Mouse (Mus musculus) megakaryocyte progenitor cell, adult 5-6 weeks (primary cell): ENCODE data around the gene Bend4. TPM values are rescaled to one million over a fixed set of nuclear protein-coding genes. Genes with fewer than 3 reads are reported as not detected.

ENCODE experiments used
- ATAC-seq: replicated peaks from 2 replicates; pipeline ENCODE4 v1.8.0; 2016; ENCODE audit warnings: mild to moderate bottlenecking, moderate TSS enrichment, inconsistent platforms; ENCODE audit not compliant: poor library complexity
- total RNA-seq, 2 experiments: library from RNA; stranded (forward) in 1 of 2; stranded (reverse) in 1 of 2; fragments of 157-497, 149-512 nt in 1 of 2; fragments of 200-1000 nt in 1 of 2; gene quantifications; 2 replicates each; pipeline versions ENCODE4 v1.2.3 to v1.2.4; 2015 to 2017

The Bend4 gene
- total RNA-seq (2015) (1.1 and 1.5 TPM in 2 replicates), total RNA-seq (2017) (1.4 and 1.6 TPM in 2 replicates)

DNA sequence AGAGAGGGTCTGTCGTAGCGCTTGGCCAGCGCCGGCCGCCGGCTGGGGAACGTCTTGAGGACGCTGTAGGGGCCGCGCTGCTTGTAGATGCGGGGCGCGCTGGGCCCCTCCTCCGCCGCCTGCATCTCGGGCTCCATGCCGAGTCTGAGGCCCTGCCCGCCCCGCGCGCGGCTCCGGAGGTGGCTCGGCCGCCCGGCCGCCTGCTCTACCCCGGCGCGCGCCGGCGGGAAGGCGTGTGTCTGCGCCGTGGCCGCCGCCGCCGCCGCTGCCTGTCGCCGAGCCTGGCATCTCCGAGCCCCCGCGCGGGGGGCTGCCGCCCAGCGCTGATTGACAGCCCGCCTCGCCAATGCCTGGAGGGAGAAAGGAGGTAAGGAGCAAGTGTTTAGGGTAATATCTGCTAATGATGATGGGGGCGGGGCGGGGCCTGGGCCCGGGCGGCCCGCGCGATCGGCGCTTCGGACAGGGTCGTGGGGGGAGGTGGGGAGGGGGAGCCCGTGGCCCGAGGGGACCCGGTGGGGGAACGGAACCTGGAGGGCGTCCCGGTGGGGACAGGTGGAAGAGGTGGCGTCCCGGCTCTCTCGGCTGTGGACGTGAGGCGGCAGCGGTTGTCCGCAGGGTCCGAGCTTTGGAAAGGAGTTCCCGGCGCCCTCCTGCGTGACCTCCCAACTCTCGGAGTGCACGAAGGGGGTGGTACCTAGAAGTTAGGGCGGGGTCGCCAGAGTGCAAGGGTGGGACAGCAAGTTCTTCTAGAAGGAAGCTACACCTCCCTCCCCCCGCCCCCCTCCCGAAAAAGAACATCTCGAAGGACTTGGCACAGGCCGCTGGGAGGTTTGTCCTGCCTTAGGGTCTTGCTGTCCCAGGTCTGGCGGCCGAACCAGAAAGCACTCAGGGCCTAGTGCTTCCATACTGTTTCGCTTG, at the start of gene Bend4:
Bend4 (minus strand) TSS at position 868 of the 918 bp plus-strand sequence.
- ATAC-seq, result peak; percentile 72

DNA sequence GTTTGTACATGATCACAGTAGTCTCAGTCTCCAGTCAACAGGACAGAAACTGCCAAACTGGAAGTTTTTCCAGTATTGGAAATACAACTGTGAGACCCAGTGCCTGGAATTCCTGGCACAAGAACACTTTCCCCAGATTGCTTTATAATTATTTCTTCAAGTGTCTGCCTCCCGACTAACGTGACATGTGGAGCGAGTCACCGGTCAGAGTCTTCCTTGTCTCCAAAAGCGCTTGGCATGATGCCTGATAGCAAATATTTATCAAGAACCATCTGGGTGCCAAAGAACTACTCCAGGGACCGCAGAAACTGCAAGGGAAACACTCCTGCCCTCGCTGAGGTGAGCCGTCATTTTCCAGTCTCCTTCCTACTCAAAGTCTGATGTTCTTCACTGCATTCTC, 45.6 kb upstream of the Bend4 start:
- no peak for ATAC-seq

DNA sequence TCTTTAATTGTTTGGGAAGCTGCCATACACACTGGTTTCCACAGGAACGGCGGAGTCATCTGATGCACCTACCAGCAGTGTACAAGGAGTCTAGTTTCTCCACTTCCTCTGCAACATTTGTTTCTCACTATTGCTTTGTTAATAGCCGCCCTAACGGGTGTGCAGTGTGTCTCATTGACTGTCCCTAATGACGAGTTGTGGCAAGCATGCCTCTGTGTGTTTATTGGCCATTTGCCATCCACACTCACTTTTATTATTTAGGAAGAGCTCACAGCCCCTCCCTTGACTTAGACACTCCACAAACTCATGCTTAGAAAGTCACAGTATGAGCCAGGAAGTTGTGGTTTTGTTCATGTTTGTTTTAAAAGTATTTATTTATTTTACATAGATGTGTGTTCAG, 45.0 kb upstream of the Bend4 start:
- ATAC-seq, result no peak

DNA sequence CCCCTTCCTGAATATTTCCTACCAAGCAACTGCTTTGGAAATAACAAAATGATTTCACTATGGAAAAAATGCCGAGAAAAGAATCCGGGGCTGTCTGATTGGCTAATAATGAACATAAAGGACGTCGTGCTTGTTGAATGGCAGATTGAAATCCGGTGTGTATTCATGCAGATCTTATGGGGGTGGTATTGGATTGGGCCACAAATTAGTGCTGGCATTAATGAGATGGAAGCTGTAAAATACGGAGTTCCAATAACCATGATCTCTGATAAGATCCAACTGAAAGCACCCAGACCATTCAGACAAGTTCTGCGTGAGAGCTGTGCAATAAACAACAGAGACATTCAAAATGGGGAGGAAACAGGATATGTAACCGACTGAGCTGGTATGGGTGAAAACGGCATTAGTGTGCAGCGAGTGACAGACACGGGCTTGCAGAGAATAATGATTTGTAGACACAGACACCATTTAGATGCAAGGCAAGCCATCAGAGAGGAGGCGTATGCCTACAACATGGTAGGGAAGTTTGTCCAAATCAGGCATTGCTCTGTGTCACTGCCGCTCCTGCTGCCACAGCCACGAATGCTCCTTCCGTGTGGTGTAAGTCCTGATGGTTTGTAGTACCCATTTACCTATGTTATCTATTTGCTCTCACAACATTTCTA, 38.9 kb upstream of the Bend4 start:
- ATAC-seq, result no peak

DNA sequence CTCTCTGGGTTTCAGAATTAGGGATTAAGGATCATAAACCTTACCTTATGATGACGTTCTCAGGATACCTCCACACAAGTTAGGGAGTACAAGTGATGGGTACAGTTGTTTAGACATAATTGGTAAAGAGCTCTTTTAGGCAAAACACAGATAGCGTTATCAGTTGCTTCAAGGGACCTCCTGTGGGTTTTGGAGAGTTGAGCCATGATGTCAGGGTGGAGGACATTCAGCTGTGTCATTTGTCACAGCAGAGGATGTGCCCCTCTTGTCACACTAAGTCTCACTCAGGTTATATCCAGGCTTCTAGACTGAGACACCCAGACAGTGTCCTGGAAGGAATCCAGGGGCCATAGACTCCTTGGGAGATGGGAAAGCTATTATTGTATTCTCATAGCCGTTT, 36.8 kb upstream of the Bend4 start:
- ATAC-seq, result peak; percentile 55; the same call in 1 of the 2 replicates

DNA sequence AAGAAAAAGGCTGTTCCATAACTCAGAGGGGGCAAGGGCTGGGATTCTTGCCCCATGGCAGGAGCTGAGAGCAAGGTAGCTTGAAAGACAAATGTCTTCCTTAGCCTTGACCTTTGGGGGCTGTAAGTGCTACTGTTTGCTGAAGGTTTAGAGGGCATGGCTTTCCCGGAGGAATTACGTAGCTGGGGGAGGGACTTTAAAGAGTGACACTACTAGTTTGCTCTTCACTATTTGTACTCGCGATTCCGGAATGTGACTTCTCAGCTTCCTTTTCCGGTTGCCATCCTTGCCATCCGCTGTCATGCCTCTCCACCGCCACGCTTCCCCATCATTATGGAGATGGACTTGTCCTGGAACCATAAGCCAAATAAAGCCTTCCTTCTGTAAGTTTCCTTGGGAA, 35.5 kb upstream of the Bend4 start:
- no peak for ATAC-seq

DNA sequence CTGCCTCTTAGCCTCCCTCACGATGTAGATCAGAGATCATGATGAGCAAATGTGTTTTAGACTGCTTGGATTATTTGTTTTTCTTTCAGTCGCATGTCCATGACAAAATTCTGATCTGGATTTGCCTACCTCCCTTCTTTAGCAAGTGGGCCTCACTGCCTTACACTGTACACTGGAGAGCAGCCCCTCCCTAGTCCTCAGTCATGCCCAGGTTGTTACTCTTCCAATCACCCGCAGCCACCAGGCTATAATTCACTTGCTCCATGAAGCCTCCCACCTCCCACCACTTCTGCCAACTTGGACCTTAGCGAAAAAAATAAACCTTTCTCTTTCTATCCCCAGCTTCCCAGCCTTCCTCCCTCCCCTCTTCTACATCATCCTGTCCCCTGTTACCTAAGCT, 34.2 kb upstream of the Bend4 start:
- ATAC-seq, result no peak

DNA sequence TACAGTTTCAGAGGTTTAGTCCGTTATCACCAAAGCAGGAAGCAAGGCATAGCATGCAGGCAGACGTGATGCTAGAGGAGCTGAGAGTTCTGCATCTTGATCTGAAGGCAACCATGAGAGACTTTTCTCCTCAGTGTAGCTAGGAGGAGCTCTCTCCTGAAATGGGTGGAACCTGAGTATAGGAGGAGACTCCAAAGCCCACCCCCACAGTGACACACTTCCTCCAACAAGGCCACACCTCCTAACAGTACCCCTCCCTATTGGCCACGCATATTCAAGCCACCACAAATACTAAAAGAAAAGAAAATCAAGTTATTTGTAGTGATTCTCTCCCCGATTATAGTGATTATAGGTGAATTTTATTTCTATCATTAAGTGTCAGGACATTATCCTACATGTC, 28.7 kb upstream of the Bend4 start:
- ATAC-seq, result no peak; the same call in 1 of the 2 replicates

DNA sequence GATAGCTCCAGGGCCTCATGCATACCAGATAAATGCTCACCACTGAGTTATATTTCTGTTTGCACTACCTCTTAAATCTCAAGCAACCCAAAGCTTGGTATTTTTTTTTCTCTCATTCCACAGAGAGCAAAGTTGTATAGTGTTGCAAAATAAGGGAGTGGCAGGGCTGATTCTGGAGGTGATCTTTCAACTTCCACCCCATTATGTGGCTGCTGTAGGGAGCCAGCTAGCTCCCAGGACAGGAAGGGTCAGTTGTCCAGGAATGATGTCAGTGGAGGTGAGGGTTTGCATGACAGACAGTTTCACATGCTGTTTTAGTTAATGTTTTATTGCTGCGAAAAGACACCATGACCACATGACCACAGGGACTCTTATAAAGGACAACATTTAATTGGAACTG, 26.2 kb upstream of the Bend4 start:
- ATAC-seq, result no peak

DNA sequence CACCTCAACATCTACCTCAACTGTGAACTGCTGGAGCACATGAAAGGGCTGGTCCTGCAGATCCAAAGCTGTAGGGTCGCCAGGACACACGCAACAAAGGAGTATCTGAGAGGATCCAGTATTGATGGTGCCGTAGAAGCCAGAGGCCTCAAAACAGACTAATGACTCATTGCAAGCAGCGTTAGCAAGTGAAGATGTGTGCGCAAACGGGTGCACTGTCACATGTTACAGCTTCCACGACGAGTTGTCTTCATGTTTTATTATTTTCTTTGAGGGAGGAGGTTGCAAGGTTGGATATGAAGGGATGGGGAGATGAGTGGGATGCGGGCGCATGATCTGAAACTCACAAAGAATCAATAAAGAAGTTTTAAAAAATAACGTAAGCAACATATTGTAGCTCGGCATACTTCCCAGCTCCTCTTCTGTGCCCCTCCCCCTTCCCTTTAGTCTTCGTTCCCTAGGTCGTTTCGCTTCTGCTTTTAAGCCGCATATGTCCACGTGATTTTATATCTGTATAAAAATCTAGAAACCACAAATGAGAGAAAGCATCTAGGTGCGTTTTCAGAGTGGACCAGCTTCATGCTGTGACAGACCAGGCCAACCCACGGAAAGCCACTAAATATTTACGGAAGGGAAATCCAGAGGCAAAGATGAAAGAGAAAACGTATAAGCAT, 22.0 kb upstream of the Bend4 start:
- ATAC-seq, result peak; percentile 75

DNA sequence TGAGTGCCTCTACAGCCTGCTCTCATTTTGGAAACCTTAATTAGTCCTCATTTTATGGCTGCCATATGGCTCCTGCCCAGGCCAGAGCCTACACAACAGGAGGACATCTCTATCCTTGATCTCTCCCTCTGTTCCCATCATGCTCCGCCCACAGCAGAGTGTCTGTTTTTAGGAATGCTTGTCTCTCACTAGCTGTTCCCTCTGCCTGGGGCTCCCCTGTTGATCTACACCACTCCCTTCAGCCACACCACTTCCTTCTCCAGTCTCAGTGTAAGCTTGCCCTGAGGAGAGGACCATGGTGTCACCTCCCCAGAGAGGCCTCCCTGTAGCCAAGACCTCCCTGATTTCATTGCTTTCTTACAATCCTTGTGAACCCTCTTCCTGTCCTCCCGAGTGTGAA, 18.4 kb upstream of the Bend4 start:
- ATAC-seq, result no peak; the same call in 1 of the 2 replicates

DNA sequence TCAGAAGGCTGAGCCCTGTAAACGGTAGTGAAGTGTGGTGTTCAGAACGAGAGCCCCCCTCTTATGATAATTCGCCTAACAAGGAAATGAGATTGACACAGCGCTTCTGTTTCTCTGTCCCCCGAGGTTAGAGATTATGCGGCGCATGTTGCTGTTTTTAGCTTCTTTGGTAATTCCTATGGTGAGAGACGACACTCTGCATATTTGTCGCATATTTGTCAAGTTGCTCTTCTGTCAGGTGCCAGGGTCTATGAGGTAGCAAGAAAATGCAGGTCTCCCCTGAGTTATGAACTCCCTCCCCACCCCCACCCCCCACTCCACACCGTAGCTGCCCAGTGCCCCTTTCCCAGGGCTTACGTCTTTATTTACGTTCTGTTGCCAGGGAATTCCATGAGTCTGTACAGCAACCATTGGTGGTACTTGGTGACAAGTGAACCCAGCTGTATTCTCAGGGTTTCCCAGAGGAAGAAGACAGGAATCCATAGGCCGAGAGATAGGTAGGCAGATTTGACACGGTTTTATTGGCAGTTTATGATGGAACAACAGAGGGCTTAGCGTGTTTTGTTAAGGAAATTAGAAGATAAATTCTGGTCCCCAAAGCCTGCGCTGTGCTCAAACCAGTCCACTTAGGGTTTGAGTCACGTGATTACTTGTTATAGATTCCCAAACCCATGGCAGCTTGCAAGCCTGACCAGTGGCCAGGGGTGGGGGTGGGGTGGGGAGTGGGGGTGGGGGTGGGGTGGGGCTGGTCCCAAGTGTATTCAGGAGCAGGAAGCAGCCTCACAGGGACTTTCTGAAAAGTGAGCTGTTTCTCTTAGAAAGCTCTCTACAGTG, 16.3 kb upstream of the Bend4 start:
- ATAC-seq, result no peak

DNA sequence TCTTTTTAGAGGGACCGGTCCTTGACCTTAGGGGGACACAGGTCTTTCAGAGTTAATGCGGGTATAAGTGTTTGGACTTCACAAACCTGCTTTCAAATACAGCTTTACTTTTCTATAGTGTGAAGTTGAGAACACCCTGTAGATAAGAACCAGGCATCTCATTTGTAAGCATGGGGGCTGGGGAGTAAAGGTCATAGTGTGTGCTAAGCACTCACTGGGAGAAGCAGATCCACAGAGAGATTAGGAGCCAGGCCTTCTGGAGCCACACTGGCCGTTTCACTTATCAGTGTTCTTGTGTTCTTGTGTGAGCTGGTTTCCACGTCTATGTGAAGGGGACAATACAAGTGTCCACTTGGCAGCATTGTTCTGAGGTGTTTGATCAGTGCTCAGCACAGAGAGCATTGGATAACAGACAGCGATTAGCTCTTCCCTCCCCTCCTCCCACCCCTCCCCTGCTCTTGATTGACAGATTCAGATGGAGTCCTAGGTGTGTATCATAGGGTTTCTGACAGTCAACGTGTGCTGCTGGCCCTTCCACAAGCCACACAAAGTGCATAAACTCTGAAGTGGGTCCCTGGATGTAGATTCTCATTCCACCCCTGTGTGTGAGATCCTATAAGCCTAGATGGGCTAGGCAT, 14.8 kb upstream of the Bend4 start:
- no peak for ATAC-seq

DNA sequence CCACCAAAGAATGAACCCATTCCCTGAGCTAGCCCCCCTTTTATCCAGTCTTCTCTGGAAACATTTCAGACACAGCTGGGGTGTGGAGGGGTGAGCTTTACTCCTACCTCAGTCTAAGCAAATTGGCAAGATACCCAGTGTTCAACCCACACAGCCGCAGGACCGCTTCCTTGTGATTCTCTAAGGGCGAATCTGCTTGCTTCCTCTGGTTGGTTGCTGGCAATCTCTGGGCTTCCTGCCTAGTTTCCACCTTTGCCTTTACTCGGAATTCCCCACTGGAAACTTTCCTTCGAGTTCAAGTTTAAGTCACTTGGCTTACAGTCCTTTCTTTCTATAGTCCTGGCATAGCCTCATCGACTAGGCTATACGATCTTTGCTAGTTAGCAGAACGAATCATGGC, 12.5 kb upstream of the Bend4 start:
- ATAC-seq, result no peak

DNA sequence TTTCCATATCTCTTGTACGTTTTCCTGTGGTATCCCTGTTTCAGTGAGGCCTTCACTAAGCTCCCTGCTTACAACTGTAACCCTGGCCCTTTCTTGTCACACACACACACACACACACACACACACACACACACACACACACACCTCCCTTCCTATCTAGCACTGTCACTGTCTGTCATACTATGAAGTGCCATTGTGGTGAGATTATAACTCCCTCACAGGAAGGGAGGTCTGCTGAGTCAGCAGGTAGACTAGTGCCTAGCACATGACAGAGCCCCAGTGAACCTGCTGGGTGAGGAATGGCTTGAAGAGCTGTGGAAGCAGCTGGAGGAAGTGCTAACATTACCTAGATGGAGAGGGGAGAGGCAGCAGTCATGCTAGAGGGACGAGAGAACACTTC, 9.3 kb upstream of the Bend4 start:
- peak; percentile 95 for ATAC-seq

DNA sequence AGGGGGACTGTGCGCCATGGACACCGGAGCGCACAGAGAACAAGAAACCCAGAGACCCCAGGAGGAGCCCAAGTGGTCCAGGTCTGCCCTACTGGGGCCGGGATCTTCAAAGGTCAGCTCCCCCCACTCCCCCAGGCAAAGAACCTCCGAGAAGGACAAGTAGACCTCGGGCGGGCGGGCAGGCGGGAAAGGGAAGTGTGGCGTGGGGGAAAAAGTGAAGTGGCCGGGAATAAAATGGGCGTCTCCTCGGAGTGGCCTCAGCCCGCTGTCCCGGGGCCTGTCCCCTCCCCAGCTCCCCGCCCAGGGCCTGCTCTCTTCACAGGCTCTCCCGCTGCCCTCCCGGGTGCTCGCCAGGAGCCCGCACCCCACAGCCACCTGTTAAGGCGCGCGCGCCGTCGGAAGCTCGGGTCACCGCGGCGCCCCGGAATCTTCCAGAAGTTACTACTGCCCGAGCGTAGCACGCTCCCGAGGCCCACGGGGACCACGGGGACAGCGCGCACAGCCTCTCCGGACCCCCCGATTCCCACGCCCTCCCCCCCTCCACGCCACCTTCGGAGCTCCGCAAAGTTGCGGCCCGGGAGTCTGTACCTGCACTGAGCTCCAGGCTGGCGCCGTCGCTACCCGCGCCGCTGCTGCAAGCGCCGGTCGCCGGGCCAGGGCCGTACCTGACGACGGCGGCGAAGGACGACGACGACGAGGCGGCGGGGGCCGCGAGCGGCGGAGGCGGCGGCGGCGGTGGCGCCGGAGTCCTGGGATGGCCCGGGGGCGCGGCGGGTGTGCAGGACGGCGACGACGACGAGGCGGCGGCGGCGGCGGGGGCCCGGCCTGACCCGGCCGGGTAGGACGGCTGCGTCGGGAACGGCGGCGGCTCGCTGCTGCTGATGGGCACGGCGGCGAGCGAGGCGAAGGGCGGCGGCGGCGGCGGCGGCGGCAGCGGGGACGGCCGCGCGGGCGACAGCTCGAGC, 1.4 kb downstream of the Bend4 start:
- peak; percentile 43 for ATAC-seq

DNA sequence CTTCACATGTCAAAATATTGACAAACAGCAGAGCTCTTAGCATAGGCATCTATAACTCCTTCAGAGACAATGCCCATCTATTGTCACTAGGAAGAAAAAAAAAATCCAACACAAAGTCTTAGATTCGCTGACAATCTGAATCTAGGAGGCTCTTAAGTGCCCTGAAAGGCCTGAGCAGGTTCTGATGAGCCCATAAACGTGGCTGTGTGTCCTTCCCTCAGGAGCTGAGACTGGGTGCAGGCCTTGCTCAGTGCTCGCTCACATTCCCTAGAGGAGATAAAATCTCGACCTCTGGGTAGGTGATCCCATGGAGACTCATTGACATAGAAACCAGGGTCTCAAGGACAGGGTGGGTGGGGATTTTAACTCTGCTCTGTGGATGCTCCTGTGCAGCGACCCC, 2.1 kb downstream of the Bend4 start:
- no peak for ATAC-seq

DNA sequence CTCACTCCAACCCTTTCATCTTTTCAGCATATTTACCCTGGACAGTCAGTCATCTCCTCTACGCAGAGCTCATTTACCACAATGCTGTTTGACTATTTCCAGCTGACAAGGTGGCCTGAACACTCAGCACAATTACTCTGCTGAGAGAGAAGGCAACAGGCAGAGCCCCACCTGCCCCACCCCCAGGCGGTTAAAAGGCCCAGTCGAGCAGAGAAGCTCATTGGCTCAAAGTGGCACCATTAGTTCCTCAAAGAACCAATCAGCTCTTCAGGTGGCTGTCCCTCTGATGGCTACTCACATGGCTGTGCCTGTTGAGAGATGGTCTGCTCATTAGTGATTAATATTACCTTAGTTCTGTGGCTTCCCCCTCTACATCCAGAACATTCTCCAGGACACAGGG, 3.5 kb downstream of the Bend4 start:
- ATAC-seq, result no peak

DNA sequence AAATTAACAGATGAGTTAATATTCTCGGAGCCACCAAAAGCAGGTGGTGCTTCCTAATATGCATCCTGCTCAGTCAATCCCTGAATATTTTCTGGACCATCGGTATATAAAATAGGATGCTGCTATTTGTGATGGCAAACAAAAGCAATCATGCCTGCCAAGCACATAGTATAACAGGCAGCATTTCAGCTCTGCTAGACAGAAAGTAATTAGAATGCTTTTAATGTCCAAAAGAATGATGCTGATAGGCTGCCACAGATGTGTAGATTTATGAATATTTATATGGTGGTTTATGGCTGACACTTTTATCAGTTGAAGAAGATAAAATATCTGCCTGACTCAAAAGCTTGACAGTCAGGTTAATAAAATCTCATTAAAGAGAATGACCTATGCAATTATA, 4.1 kb downstream of the Bend4 start:
- ATAC-seq, result no peak
